Comparison of ENCODE assay signal across 21 mouse cellular contexts in genomic region chr6:93733800-93734199, GRCm38 (mm10).
DNase-seq lines count a peak whose midpoint lies in the region; TF ChIP-seq lines count a peak whose summit lies in the region.
"Had no signal": no experiment of that assay in that cellular context is flagged by ENCODE, and none has a peak within 500 bp of the region (broad histone marks: within the 10 kb centered on the region; RNA-seq: fewer than 3 reads in every experiment).

No protein-coding gene starts in this region.

- peak overlapping the region; percentile 68 for H3K27ac ChIP-seq in layer of hippocampus, adult 2 months
- H3K27ac ChIP-seq: embryonic facial prominence, embryonic 15.5 days; forebrain, embryonic 10.5 days; heart, embryonic 13.5 days; hindbrain, embryonic 12.5 days had no signal

- TF ChIP-seq CTCF in layer of hippocampus, adult 2 months (conservative IDR thresholded peaks at IDR 0.05), result no peak

- DNase-seq in layer of hippocampus, adult 2 months (ENCODE audit: low spot score in 2 of 2), result peak in 1 of 2 experiments; percentile 52
- no peak for DNase-seq in layer of hippocampus, adult 8-10 months (ENCODE audit: low spot score in 2 of 2)
- DNase-seq in left cerebral cortex, postnatal 14 days (ENCODE audit: low spot score in 2 of 2), result peak; percentile 40 to 46
- no peak for DNase-seq in left cerebral cortex, postnatal 4 days
- peak; percentile 11 for DNase-seq in right cerebral cortex, postnatal 14 days
- no peak for DNase-seq in right cerebral cortex, postnatal 25 days
- DNase-seq in telencephalon, adult 2 months (ENCODE audit: low read depth, low spot score), result peak; percentile 60
- DNase-seq in urinary bladder, adult 2 months (ENCODE audit: low spot score), result no peak
- DNase-seq: adrenal gland, adult 2 months; adrenal gland, postnatal 25 days; cerebellum, adult 11 months; cerebellum, adult 8-10 months; cerebellum, postnatal 14 days; embryo, embryonic 11 days; gastrocnemius, postnatal 36 days; heart, postnatal 4 days had no signal

- intact Hi-C loops in left cerebral cortex, postnatal 14 days (cut with DNase I), result no loop called here
- intact Hi-C loops in left cerebral cortex, postnatal 4 days (cut with DNase I), result no loop called here

- H3K4me3 ChIP-seq in layer of hippocampus, adult 2 months, result no peak overlapping the region
- H3K4me3 ChIP-seq: embryonic facial prominence, embryonic 15.5 days; erythroblast, embryonic 14.5 days; forebrain, embryonic 10.5 days; heart, embryonic 13.5 days; hindbrain, embryonic 12.5 days had no signal

Comparison
In these comparisons a context has a peak if more than half of its experiments do, and no peak if none do; other contexts are left out.
1. DNase-seq: peak in left cerebral cortex, postnatal 14 days (2 of 2), right cerebral cortex, postnatal 14 days (single experiment) and telencephalon, adult 2 months (single experiment); none in layer of hippocampus, adult 8-10 months (0 of 2), left cerebral cortex, postnatal 4 days (single experiment), right cerebral cortex, postnatal 25 days (single experiment) and urinary bladder, adult 2 months (single experiment).